Mouse (Mus musculus) left cerebral cortex, adult 2 months (tissue): ENCODE data around the gene Gab1. TPM values are rescaled to one million over a fixed set of nuclear protein-coding genes. Genes with fewer than 3 reads are reported as not detected.

Source experiments
- DNase-seq, 2 experiments: peaks; one replicate each; pipeline ENCODE4 v3.0.0; 2021 to 2022; ENCODE audit warnings: low spot score in 2 of 2, mixed read lengths in 1 of 2; ENCODE audit errors: extremely low spot score in 1 of 2
- H3K27ac ChIP-seq: fragments of 200-600 bp; 2 replicates; pipeline ENCODE4 v1.8.1; 2022
- H3K4me3 ChIP-seq: fragments of 200-600 bp; 2 replicates; pipeline ENCODE4 v1.8.1; 2022
- CTCF ChIP-seq: fragments of 200-600 bp; IDR thresholded peaks from 2 replicates; pipeline ENCODE4 v1.8.1; 2022; ENCODE audit warnings: antibody characterized with exemption, mild to moderate bottlenecking, moderate library complexity
- intact Hi-C: fragments of 180-260 bp; cut with DNase I; formaldehyde crosslinking; loops from one replicate; pipeline ENCODE4 v1.15.1; 2025
- total RNA-seq, 2 experiments: library from RNA; stranded (reverse); gene quantifications; 2 replicates each; pipeline ENCODE4 v1.2.3; 2021

Gene Gab1
- total RNA-seq, 2 experiments from 2014 or later = 11.4 to 13.0 TPM

DNA sequence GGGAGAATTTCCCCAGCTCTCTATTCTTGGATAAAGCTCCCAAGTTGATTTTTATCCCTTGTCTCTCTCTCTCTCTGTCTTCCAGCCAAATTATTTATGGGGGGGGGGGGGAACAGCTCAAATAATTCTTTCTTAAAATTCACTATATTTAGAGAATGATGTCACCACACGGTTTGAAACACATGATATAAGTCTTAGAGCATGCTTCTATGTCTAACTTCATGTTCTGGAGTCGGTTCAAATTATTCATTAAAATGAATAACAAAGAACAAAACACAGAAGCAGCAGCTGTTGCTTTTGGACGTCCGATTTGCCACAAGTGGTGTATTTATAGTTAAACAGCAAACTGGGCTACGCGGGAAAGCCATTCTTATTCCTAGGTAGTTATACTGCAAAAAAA, 65.1 kb downstream of the Gab1 start:
- Histone ChIP-seq H3K4me3 (no peak overlapping the region), H3K27ac (no peak overlapping the region)
- TF ChIP-seq CTCF = no peak
- DNase-seq = no peak
- intact Hi-C loops = loop anchor here (5.0 kb wide), 1 partner anchor 42 kb away; no protein-coding TSS in a partner anchor

DNA sequence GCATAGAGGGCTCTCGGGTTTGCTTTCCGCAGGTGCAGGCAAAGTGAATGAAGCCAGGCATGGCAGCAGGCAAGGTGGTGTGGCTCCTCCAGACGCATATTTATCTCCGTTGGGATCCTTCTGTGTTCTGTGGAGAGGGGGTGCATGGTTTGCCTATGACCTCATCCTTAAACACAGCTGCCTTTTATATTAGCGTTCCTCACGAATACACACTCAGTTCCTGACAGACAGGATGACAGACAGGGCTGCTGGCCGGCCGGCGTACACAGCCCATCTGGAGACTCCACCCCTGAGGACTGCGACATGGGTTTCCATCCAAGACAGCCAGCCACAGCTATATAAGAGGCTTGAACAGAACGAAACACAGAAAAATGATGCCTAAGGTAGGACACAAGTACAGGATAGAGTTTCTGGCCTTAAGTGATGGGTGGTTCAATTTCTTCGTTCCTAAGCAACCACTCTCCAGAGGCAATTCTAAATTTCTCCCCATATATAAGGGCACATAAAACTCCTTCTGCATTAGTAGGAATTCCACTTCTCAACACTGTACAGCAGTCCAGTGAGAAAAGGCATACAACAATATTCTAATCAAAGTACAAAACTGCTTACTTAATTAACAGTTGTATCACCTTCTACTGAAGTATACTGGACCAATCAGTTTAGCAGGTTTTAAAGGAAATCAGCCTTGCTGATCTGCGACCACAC, 66.1 kb downstream of the Gab1 start:
- H3K4me3 ChIP-seq = no peak overlapping the region
- no peak overlapping the region; the same call in 1 of the 2 replicates for H3K27ac ChIP-seq
- no peak for DNase-seq
- intact Hi-C loops = no loop called here
- no peak for TF ChIP-seq CTCF

DNA sequence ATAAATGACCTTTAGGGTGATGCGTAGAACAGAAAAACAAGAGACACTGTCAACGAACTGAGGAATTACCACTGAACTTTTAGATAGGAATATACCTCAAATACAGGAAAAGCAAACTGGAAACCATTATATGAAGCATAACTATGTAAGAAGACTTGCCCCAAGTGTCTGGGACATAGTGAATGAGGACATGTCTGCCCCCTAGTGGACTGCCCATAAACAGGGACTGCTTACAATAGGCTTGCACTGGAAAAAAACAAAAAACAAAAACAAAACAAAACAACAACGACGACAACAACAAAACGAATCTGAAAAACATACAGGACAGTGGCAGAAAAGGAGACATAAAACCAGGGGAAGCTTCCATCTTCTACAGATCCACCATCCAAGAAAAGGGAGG, 66.9 kb downstream of the Gab1 start:
- peak; percentile 68 for TF ChIP-seq CTCF
- H3K27ac ChIP-seq = no peak overlapping the region; the same call in 1 of the 2 replicates
- intact Hi-C loops = no loop called here
- DNase-seq = peak in 1 of 2 experiments; percentile 28
- no peak overlapping the region for H3K4me3 ChIP-seq

DNA sequence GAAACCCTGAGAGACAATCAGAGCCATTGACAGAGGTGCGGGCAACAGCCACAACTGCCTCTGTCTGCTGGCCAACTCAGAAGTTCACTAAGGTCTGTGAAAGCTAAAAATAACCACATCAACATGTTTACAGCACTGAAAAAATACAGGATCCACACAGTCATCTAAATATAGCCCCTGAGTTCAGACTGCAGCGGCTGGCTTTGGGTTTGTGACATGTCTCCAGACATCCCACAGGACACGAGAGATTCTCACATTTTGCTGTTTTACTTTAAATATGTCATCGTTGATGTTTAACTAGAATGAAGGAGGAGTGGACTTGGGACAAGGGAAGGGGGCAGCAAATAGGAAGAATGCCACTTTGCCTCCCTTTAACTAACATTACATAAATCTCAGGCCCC, 68.7 kb downstream of the Gab1 start:
- Histone ChIP-seq H3K4me3 (no peak overlapping the region), H3K27ac (peak overlapping the region; percentile 56; the same call in 1 of the 2 replicates)
- TF ChIP-seq CTCF = no peak
- DNase-seq = no peak
- intact Hi-C loops = no loop called here

DNA sequence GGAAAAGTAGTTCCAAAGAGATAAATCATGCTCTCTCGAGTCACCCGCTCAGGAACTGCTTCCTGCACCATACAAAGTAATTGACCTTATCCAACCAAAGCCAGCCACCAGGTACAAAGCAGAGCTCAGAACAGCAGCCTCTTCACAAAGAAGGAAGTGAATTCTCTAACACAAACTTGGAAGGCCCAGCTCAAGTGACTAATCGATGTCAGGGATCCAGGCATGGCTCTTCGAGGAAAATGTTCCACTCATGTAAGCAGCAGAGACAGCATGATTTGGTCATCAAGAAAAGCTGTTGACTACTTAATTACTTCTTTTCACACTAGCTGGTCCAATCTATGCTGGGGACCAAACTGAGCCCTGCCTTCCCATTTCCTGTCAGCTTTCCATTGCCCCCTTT, 69.4 kb downstream of the Gab1 start:
- Histone ChIP-seq H3K4me3 (no peak overlapping the region), H3K27ac (peak overlapping the region; percentile 56; the same call in 1 of the 2 replicates)
- no peak for DNase-seq
- TF ChIP-seq CTCF = no peak
- intact Hi-C loops = no loop called here

DNA sequence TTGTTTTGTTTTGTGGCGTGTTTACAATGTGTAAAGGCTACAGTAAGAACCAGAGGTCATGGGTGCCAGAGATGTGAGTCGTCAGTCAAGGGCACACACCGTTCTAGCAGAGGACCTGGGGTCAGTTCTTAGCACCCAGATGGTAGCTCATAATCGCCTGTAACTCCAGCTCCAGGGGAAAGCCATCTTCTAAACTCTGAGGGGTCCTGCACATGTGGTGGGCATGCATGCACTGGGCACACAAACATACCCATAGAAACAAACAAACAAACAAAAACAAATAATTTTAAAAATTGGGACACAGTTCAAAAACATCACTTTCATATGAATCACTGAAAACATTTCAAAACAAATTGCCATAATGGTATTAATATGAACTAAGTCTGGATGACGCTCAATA, 69.9 kb downstream of the Gab1 start:
- Histone ChIP-seq H3K4me3 (no peak overlapping the region), H3K27ac (no peak overlapping the region; the same call in 1 of the 2 replicates)
- DNase-seq = no peak
- intact Hi-C loops = no loop called here
- no peak for TF ChIP-seq CTCF

DNA sequence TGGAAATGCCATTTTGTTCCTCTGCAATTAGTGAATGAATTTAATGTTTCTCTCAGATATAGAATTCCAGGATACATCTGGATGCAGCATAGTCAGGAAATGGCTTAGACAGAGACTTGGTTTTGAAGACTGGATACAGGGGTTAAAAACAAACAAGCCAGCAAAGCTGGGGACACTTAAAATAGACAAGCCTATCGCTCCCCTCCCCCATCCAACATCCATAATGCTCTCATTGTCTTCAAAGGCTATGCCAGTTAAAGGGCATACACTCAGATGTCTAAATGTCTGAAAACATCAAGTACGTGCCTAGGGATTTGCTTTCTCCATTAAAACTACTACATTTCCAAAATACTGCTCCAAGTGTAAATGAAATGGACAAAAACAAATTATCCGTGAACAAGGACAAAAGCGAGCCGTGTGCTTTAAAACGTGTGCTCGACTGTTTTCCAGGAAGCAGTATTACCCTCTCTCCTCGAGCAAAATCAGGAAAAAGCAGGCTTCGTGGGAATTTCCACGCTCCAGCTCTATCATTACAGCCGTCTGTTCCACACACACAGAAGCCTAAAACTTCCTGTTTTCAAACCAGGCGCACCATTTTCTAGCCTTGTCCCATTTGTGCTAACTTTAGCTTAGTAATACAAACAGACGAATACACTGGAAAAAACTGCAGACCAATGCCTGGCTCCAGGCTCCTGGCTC, 72.4 kb downstream of the Gab1 start:
- intact Hi-C loops = loop anchor here (5.0 kb wide), 1 partner anchor 69 kb away; no protein-coding TSS in a partner anchor
- TF ChIP-seq CTCF = no peak
- DNase-seq = no peak
- Histone ChIP-seq H3K4me3 (no peak overlapping the region), H3K27ac (peak overlapping the region; percentile 29)

DNA sequence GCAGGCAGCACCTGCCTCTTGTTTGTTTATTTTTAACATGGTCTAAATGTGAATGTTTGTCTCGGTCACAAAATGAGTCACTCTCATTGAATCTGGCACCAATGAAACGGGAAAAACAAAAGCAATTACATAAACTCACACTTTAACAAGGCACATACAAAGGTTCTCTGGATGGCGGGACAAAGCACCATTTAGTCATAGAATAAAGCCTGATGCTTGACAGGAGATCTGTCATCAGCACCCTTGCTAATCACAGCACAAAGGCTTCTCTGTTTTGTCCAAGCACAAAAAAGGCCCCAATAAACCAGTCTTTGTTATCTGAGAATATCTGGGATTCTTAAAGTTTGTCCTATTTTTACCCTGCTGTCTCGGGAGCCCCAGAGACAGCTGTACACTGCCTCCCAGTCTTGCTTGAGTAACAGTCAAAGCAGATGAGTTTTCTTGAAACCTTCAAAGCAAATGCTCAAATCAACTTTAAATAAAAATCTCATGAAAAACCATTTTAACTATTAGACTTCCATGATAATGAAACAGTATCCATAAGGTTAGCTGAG, 76.2 kb downstream of the Gab1 start:
- no peak for TF ChIP-seq CTCF
- Histone ChIP-seq H3K27ac (peak overlapping the region; percentile 73), H3K4me3 (no peak overlapping the region)
- DNase-seq = peak in 1 of 2 experiments; percentile 15
- intact Hi-C loops = no loop called here

DNA sequence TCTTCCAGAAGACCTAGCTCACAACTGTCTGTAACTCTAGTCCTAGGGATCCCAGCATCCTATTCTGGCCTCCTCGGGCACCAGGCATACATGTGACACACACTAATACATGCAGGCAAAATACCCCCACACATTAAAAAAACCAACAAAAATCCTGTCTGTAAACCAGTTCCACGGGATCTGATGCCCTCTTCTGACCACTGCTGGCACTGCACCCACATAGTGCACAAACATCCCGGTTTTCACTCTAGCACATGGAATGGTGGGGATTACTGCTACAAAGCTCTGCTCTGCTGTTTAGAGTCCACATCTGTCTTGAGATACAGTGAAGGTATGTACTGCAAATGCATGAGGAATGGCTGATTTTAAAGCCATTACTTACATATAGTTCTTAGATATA, 81.5 kb downstream of the Gab1 start:
- intact Hi-C loops = no loop called here
- DNase-seq = no peak
- H3K4me3 ChIP-seq = no peak overlapping the region
- peak; percentile 34 for TF ChIP-seq CTCF
- H3K27ac ChIP-seq = peak overlapping the region; percentile 20; the same call in 1 of the 2 replicates

DNA sequence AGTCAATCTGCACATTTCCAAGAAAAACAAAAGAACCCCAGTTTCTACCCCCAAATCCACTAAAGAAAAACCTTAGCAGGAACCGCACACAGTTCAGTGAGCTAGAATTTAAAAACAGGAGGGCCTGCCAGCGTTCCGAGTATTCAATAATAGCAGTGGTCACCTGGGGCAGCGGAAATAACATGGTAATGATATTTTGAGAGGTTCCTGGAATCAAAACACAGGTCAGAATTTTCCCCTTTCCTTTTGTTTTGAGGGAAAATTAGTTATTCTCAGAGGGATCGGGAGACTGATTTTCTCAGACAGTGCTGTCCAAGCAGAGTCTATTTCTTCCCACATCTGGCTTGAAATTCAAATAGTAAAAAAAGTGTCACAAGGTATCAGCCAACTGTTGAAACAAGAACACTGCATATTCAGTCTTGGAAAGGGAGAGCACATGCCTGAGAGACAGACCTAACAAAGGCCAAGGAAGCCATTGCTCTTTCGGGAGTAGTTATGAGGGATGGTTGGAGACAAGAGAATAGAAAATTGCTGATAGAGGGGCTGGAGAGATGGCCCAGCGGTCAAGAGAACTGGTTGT, 82.0 kb downstream of the Gab1 start:
- no peak for DNase-seq
- no peak for TF ChIP-seq CTCF
- intact Hi-C loops = no loop called here
- peak overlapping the region; percentile 20; the same call in 1 of the 2 replicates for H3K27ac ChIP-seq
- H3K4me3 ChIP-seq = no peak overlapping the region

DNA sequence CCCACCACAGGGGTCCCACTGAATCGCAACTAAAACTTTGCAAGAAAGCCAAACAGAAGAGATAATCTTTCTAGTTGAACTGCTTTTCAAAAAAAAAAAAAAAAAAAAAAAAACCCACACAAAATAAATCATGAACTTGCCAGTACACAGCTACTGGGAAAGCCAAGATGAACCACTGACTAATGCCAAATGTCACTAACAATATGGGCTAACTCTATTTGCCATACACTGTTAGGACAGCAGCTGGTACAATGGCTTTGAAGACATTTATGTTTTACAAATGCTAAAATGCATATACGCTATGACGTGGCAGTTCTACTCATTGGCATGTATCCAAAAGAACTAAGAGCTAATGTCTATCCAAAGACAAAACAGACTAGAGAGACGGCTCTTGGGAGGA, 84.2 kb downstream of the Gab1 start:
- DNase-seq = no peak
- Histone ChIP-seq H3K4me3 (no peak overlapping the region), H3K27ac (no peak overlapping the region)
- TF ChIP-seq CTCF = no peak
- intact Hi-C loops = no loop called here
